8 mouse cellular contexts compared by ENCODE assay signal in genomic region chr9:31912553-31912920, GRCm38 (mm10). TPM values are rescaled to one million over a fixed set of nuclear protein-coding genes. Genes with fewer than 3 reads are reported as not detected.
A peak's percentile ranks its signal among the peaks of the same experiment; 100 is the strongest.
DNase-seq lines count a peak whose midpoint lies in the region; ATAC-seq and TF ChIP-seq lines count a peak whose summit lies in the region.

No protein-coding gene starts in this region.

- H3K4me3 ChIP-seq in testis, adult 2 months (ENCODE audit: control insufficient read depth, low read depth, low read length) = peak overlapping the region; percentile 78
- H3K4me3 ChIP-seq in limb, embryonic 15.5 days = peak overlapping the region; percentile 53
- H3K4me3 ChIP-seq in cerebellum, adult 2 months (replicated peaks; ENCODE audit: insufficient read depth, low read depth, low read length) = no peak overlapping the region

- no peak for ATAC-seq in limb, embryonic 15.5 days (ENCODE audit: insufficient number of reproducible peaks, low FRiP score, low TSS enrichment, low read depth)

- no peaks in the 10 kb centered on the region for H3K36me3 ChIP-seq in testis, adult 2 months (ENCODE audit: control insufficient read depth, insufficient read depth, low read length)
- H3K36me3 ChIP-seq in limb, embryonic 15.5 days = no peaks in the 10 kb centered on the region

- WGBS in limb, embryonic 15.5 days = 5% methylated on average over 16 of the region's 16 CpGs
- WGBS in cerebellum, adult 2 months = 7% methylated on average over 16 of the region's 16 CpGs

- H3K9me3 ChIP-seq in limb, embryonic 15.5 days = no peaks in the 10 kb centered on the region

- TF ChIP-seq POLR2A in testis, adult 2 months (IDR thresholded peaks at IDR 0.05; ENCODE audit: control insufficient read depth, low read depth, low read length) = no peak
- no peak for TF ChIP-seq POLR2A in cerebellum, adult 2 months (IDR thresholded peaks at IDR 0.05; ENCODE audit: borderline replicate concordance, insufficient read depth, low read length)

- no peak for TF ChIP-seq CTCF in testis, adult 2 months (IDR thresholded peaks at IDR 0.05; ENCODE audit: control insufficient read depth, insufficient read depth, insufficient replicate concordance, low read depth, low read length)
- no peak for TF ChIP-seq CTCF in cerebellum, adult 2 months (IDR thresholded peaks at IDR 0.05; ENCODE audit: borderline replicate concordance, insufficient read depth, low read depth, low read length)

- peaks cover 16% of the 10 kb centered on the region for H3K4me1 ChIP-seq in testis, adult 2 months (ENCODE audit: control insufficient read depth, insufficient read depth, low read length)
- peaks cover 38% of the 10 kb centered on the region for H3K4me1 ChIP-seq in limb, embryonic 15.5 days
- no peaks in the 10 kb centered on the region for H3K4me1 ChIP-seq in cerebellum, adult 2 months (ENCODE audit: control insufficient read depth, insufficient read depth, low read length)

- peak overlapping the region; percentile 87 for H3K4me2 ChIP-seq in limb, embryonic 15.5 days

- peak; percentile 55 for DNase-seq in embryo, embryonic 11 days
- no peak for DNase-seq in embryo, embryonic 10.5 days (ENCODE audit: low spot score)
- DNase-seq in testis, postnatal 14 days (ENCODE audit: low spot score) = no peak
- peak; percentile 44 for DNase-seq in testis, postnatal 10 days (ENCODE audit: low spot score)
- DNase-seq in spleen, postnatal 14 days (ENCODE audit: low spot score in 2 of 2) = no peak
- DNase-seq in cerebellum, adult 2 months = no peak

- H3K27ac ChIP-seq in testis, adult 2 months (ENCODE audit: control insufficient read depth, insufficient read depth, low read depth, low read length) = no peak overlapping the region
- peak overlapping the region; percentile 63; the same call in 1 of the 2 replicates for H3K27ac ChIP-seq in limb, embryonic 15.5 days
- no peak overlapping the region for H3K27ac ChIP-seq in cerebellum, adult 2 months (ENCODE audit: insufficient read depth, low read length)

- peak overlapping the region; percentile 41; the same call in 1 of the 2 replicates for H3K9ac ChIP-seq in limb, embryonic 15.5 days

- no peaks in the 10 kb centered on the region for H3K27me3 ChIP-seq in testis, adult 2 months (ENCODE audit: control insufficient read depth, insufficient read depth, low read length)
- H3K27me3 ChIP-seq in limb, embryonic 15.5 days = peaks cover 81% of the 10 kb centered on the region
- peaks cover 4% of the 10 kb centered on the region; the same call in 1 of the 2 replicates for H3K27me3 ChIP-seq in cerebellum, adult 2 months (ENCODE audit: control insufficient read depth, insufficient read depth, low read length)

RNA-seq across cellular contexts. Expression of gene Barx2, which starts 0.7 kb away (rescaled TPM):
- 0.14 TPM in 1 of 2 replicates, not detected in the other for polyA plus RNA-seq in testis, adult 2 months (2012; rRNA removed)
- polyA plus RNA-seq in limb, embryonic 15.5 days (2015; fragmentation: Nextera tagmentation; extraction: Ambion mirVana) = 5.6 and 6.1 TPM in 2 replicates
- polyA plus RNA-seq in cerebellum, adult 2 months (2012; rRNA removed) = 0.79 and 1.0 TPM in 2 replicates

Comparison
In these comparisons a context has a peak if more than half of its experiments do, and no peak if none do; other contexts are left out.
1. DNase-seq: peak in embryo, embryonic 11 days (single experiment) and testis, postnatal 10 days (single experiment); none in embryo, embryonic 10.5 days (single experiment), testis, postnatal 14 days (single experiment), spleen, postnatal 14 days (0 of 2) and cerebellum, adult 2 months (0 of 2).